Mouse (Mus musculus): ENCODE data around the gene Bbs4. TPM values are rescaled to one million over a fixed set of nuclear protein-coding genes. Genes with fewer than 3 reads are reported as not detected.

The Bbs4 gene
- total RNA-seq, 2 experiments from 2014 or later, result 9.4 to 10.1 TPM

GRCm38 (mm10) chr9:59292493-59292875 is 60.8 kb downstream of the Bbs4 start:
- DNase-seq, result no peak

- DNase-seq, result no peak
These were observed 61.4 kb downstream of the Bbs4 start for GRCm38 (mm10) chr9:59291688-59292492.

GRCm38 (mm10) chr9:59290957-59291687 is 62.2 kb downstream of the Bbs4 start, which contains the start of gene Adpgk:
Adpgk (plus strand) TSS chr9:59291558.
- DNase-seq, result peak; percentile 99

GRCm38 (mm10) chr9:59289529-59290115 is 63.7 kb downstream of the Bbs4 start:
- DNase-seq, result no peak

- no peak for DNase-seq
These were observed 64.5 kb downstream of the Bbs4 start for GRCm38 (mm10) chr9:59288685-59289410.

- no peak for DNase-seq
These were observed 65.2 kb downstream of the Bbs4 start for GRCm38 (mm10) chr9:59288058-59288457.

GRCm38 (mm10) chr9:59285614-59286013 is 67.7 kb downstream of the Bbs4 start:
- DNase-seq, result no peak

- no peak for DNase-seq
These were observed 70.7 kb downstream of the Bbs4 start for GRCm38 (mm10) chr9:59282683-59282986.

GRCm38 (mm10) chr9:59281871-59282682 is 71.2 kb downstream of the Bbs4 start:
- DNase-seq, result peak; percentile 84 to 91

GRCm38 (mm10) chr9:59280888-59281287 is 72.4 kb downstream of the Bbs4 start:
- DNase-seq, result no peak

- no peak for DNase-seq
These were observed 74.6 kb downstream of the Bbs4 start for GRCm38 (mm10) chr9:59278694-59279093.

GRCm38 (mm10) chr9:59278199-59278598 is 75.1 kb downstream of the Bbs4 start:
- no peak for DNase-seq

GRCm38 (mm10) chr9:59274846-59275455 is 78.4 kb downstream of the Bbs4 start:
- DNase-seq, result no peak

GRCm38 (mm10) chr9:59273199-59273598 is 80.1 kb downstream of the Bbs4 start:
- DNase-seq, result no peak

Other genes starting within 250 kb of the Bbs4 start
- gene Adpgk, start 62.0 kb downstream of the Bbs4 start, total RNA-seq (2021), result 10 to 100 TPM; 30.1 to 32.6 TPM
- 100 to 1,000 TPM; 122 to 130 TPM for gene Arih1, start 133.1 kb upstream of the Bbs4 start, total RNA-seq (2021)
- 100 to 1,000 TPM; 111 to 147 TPM for gene Hexa, start 186.0 kb upstream of the Bbs4 start, total RNA-seq (2021)
- 1 to 10 TPM; 3.6 to 4.1 TPM for gene Tmem202, start 186.3 kb upstream of the Bbs4 start, total RNA-seq (2021)
- gene Celf6, start 224.4 kb upstream of the Bbs4 start, total RNA-seq (2021), result 1 to 10 TPM; 3.6 to 4.4 TPM